Mouse (Mus musculus): ENCODE measurements around the gene Fam207a. TPM values are rescaled to one million over a fixed set of nuclear protein-coding genes. Genes with fewer than 3 reads are reported as not detected.
A peak's percentile ranks its signal among the peaks of the same experiment; 100 is the strongest.

The Fam207a gene
- total RNA-seq, 2 experiments from 2014 or later, result 35.1 to 37.4 TPM

- no peak for DNase-seq
These were observed 15.7 kb upstream of the Fam207a start for GRCm38 (mm10) chr10:77531026-77532019.

DNA sequence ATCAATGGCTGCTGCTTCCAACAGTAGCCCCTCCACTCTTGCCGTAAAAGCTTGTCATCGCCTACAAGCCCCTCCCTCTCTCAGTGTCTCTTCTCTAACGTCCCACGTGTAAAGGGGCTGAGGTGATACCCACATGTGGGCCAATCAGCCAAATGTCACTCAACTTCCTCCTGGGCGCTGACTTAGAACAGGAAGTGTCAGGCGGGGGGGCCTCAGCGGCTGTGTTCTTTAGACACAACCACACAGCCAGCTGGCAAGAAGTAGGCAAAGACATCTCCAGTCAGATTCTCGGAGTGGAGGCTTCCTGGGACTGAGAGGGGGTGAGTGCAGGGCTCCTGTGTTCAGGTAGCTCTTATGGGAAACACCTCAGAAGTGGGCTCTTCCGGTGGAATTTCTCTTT is 14.6 kb upstream of the Fam207a start, which contains the start of gene Itgb2:
Itgb2 (plus strand) TSS at position 113 of the 400 bp plus-strand sequence.
- no peak for DNase-seq

GRCm38 (mm10) chr10:77528634-77529033 is 13.0 kb upstream of the Fam207a start:
- DNase-seq, result no peak

DNA sequence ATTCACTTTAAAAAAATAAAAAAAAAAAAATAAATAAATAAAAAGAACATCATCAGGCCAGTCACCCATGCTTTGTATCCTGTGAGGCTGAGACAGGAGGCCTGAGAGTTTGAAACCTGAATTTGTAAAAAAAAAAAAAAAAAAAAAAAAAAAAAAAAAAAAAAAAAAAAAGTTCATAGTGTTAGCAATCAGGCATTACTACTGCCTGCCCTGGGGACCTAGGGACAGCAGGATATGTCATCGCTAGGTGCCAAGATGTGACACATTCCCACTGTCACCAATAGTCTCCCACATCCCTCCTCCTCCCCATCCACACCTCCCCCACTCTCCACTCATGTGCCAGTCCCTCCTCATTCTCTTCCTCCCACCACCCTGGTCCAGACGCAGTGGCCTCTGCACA is 10.9 kb upstream of the Fam207a start:
- DNase-seq, result no peak

DNA sequence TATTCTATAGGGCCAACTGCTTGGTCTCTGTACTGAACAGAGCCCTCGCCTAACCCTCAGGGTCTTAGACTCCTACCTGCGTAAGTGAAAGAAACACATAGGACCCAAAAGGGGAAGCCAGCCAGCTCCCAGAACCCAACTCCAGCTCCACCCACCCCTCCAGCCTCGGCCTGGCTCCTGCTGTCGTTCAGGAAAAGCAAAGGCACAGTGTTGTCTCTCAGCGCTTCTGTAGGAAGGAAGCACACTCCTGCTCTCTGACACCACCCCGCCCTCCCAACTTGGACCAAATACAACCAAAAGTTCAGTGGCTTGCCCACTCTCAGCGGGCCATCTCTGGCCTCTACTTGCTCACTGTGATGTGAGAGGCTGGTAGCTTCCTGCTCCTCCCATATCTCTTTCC is 7.7 kb upstream of the Fam207a start:
- DNase-seq, result no peak

DNA sequence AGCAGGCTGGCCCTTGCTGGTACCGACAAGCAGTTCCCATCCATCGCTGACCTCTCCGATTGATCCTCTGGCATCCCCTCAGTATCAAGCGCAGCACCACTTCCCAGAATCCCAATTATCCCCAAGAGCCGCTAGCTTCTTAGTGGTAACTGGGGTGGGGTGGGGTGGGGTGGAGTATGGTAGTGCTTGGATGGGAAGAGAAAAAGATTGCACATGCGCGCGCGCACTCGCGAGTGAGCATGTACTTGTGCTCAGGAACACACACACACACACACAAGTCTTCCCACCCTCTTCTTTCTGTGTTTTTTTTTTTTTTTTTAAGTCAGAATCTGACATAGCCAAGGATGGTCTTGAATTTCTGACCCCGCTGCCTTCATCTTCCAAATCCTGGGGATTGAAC is 7.2 kb upstream of the Fam207a start:
- DNase-seq, result no peak

DNA sequence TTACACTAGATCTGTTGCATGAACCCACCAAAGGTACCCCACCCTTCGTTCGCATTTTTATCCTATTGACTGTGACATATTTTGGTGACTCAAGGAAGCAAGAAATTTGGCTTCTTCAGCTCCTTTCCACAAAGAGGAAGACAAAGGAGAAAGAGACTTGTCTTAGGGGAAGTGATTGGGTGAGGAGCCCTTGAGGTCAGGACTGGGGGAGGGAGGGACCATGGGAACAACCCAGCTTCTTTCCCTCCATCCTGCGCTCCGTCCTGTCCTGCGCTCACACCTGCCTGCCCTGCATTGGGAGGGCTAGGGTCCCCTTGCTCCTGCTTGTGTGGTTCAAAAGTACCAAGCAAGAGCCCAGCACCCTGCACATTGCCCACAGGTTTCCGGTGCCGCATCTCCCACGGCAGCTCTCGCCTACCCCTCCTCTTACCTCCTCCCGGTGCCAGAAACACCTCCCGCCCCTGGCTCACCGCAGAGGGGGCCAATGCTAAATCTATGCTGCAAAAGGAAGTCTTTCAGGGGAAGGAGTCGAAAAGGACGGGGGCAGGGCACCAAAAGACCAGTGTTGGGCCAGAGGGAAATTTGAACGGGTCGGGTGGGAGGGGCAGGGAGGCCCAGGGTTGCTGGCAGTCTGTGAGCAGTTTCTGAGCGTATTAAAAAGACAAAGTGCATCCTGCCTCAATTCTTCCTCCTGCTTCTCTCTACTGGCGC is 6.6 kb upstream of the Fam207a start:
- DNase-seq, result no peak

DNA sequence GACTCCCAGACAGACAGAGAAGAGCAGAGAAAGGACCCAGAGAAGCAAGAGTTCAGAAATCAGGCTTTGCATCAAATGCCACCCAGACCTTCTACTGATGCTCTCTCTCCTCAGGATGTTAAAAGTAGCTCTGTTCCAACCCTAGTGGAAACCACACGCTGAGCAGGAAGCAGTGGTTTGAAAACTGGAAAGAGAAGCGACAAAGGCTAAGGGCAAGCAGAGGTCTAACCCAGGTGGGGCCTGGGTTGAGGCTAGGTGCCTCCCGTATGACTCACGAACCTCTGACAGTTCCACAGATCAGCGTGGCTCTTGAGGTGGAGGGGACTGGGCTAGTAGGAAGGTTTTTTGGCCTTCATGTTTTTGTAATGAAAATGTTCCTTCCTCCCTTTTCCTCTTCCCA is 4.9 kb upstream of the Fam207a start:
- DNase-seq, result no peak

GRCm38 (mm10) chr10:77519191-77519590 is 3.6 kb upstream of the Fam207a start:
- no peak for DNase-seq

DNA sequence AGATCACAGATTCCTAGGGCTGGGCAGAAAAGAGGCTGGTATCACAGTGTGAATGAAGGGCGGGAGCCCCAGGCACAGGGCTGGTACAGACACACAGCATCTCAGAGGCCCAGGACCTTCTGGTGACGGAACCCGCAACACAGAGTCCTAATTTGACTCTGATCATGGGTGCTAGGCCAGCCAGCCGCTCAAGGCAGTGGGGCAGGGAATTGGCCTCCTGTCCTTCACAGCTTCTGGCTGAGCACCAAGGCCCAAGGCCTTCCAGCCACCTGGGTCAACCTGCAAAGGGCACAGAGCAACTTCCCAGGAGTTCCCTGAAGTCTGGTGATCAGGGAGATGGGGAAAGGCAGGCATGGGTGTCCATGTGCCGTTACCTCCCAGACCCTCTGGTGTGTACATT is 2.2 kb upstream of the Fam207a start:
- no peak for DNase-seq

DNA sequence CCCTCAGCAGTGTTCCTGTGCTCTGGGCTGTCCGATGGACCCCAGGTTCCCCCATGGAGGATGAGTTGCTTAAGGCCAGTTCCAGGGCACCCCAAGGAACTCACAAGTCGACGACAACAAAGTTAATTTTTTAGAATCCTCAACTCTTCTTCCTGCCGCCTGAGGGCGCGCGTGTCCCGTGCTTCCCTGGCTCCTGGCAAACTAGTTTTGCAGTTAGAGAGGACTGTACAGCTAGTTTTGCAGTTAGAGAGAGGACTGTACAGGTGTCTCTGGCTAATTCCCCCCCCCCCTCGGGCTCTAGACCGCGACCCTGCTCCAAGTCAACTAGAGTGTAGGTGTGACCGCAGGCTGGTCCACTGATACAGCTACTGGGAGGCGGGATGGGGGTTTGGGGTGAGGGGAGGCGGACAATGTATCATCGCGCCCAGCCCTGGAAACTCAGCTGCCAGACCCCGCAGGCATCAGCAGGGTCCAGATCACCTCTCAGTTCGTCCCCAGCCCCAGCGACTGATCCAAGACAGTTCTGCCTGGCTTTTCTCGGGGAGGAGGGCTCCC is 1.6 kb upstream of the Fam207a start:
- DNase-seq, result peak; percentile 46 to 54

GRCm38 (mm10) chr10:77516379-77516951 is 880 bp upstream of the Fam207a start:
- DNase-seq, result no peak

GRCm38 (mm10) chr10:77510225-77510982 is 5.2 kb downstream of the Fam207a start:
- DNase-seq, result no peak

DNA sequence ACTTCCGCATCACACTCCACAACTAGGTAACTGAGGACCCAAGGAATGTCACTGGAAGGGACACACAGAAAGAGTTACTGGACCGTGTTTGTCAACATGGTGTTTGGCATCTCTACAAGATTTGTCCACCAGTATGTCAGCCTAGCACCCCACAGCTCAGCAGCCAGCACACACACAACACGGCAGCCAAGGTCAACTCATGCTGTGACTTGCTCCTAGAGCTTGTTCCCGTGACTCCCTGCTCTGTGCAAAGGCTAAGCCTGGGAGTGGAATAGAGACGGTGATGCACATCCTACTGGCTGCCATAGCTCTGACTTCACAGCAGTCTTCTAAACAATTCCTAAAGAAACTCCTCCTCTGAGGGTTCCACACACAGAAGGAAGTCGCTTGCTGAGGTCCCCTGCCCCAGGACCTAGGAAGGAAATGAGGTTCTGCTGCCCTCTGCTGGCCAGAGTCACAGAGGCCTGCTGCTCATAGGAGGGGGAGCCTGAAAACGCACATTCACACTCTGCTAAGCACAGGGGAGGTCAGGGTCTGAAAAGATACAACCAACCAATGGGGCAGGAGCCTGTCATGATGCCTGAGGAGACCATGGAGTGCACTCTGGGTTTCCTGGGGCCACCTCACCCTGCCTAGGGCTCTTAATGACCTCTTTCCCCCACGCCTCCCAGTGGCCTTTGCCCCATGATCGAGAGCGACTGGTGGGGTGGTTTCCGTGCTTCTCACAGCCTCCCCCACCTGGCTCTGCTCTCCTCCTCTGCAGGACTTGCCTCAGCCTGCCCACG is 6.0 kb downstream of the Fam207a start:
- DNase-seq, result peak; percentile 75 to 85

DNA sequence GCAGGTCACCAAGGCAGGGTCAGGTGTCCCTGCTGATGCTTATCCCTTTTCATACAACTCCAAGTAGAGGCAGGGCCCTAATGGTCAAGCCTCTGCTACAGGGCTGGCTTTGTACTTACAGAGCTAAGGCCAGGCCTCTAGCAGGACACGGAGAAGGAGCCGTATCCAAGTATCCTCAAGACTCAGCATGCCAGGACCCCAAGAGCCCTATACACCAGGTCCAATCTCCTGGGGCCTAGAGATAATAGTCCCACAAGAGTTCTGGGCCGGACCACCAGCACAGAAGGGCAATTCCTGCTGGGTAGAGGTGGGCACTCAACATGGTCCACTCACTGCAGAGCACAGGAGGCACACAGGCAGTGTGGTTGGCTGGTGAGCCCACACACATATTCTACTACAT is 6.8 kb downstream of the Fam207a start:
- no peak for DNase-seq

GRCm38 (mm10) chr10:77507779-77508178 is 7.8 kb downstream of the Fam207a start:
- no peak for DNase-seq

GRCm38 (mm10) chr10:77506961-77507577 is 8.5 kb downstream of the Fam207a start:
- no peak for DNase-seq

DNA sequence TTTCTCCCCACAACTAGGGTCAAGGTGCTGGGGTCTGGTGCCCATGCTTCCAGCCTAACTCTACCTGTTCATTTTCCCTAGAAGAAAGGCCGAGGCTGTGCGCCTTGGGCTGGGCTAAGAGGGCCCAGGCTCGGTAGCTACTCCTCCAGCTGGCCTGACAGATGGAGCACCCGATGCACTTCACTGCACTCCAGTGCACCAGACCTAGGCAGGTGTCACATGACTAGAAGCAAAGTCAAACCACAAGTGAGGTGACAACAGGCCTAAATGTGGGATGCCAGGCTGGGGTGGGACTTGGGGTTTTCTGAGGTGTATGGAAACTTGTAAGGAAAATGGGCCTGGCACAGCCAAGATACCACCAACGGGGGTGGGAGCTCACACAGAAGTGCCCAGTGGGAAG is 9.1 kb downstream of the Fam207a start:
- DNase-seq, result no peak

DNA sequence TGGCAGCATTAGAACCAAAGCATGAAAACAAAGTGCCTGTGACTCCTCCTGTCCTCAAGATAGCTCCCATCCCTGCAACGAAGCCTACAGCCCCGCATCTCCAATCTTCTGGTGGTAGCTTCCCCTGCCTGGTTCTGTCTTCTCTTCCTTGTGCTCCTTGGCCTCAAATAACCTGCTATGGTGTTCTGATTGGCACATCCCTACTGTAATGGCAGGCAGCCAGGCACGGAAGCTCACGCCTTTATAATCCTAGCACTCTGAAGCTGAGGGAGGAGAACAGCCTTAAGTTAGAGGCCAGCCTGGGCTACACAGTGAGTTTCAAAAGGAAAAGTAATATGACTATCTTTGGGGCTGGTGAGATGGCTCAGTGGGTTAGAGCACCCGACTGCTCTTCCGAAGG is 11.4 kb downstream of the Fam207a start:
- no peak for DNase-seq
